Mouse (Mus musculus) cortical plate, adult 2 months (tissue): ENCODE results near the gene Rhox10.

ENCODE experiments used
- CTCF ChIP-seq: fragments of 200-500 bp; IDR thresholded peaks from 2 replicates; pipeline ENCODE4 v1.5.1; 2011; ENCODE audit warnings: mild to moderate bottlenecking, control low read depth, low read length; ENCODE audit not compliant: insufficient read depth; ENCODE audit errors: extremely low read depth
- POLR2A ChIP-seq: fragments of 200-500 bp; IDR thresholded peaks from 2 replicates; pipeline ENCODE4 v1.6.1; 2011; ENCODE audit warnings: mild to moderate bottlenecking, low read length, control low read depth; ENCODE audit not compliant: insufficient read depth; ENCODE audit errors: extremely low read depth

DNA sequence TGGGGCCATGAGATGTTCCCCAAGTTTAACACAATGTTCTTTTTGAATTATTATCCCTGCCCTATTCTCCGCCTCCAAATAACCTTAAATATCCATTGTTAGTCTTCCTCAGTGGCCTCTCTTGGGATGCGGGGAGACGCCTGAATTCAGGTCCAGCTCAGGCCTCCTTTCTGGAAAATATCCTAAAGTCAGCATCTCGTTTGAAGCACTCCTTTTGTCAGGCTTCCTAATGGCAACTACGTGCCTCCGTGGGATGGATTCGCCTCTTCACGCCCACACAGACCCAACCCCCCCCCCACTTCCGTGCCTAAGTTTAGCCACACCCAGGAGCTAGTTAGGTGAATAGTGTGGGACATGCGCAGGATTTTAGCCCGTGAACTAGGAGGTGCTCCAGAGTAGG, at the start of gene Rhox10:
- TF ChIP-seq CTCF (no peak), POLR2A (no peak)
